Mouse (Mus musculus) ES-CJ7 (cell line): ENCODE measurements around the gene Zfp768.
"Not testable (repeated sequence)": the region's sequence is repeated elsewhere in the genome, so short reads cannot be mapped to it uniquely, and the experiment has no call there.

Source experiments
- DNase-seq: peaks from one replicate; pipeline ENCODE4 v3.0.0; 2011; ENCODE audit warnings: low read depth, low spot score

Zfp768 gene

GRCm38 (mm10) chr7:127345512-127346325 is at the start of gene Zfp768:
Gene Zfp768 (minus strand): TSS chr7:127345589.
- peak; percentile 92 for DNase-seq

GRCm38 (mm10) chr7:127393944-127394333 is 48.5 kb upstream of the Zfp768 start:
- DNase-seq, result no peak

DNA sequence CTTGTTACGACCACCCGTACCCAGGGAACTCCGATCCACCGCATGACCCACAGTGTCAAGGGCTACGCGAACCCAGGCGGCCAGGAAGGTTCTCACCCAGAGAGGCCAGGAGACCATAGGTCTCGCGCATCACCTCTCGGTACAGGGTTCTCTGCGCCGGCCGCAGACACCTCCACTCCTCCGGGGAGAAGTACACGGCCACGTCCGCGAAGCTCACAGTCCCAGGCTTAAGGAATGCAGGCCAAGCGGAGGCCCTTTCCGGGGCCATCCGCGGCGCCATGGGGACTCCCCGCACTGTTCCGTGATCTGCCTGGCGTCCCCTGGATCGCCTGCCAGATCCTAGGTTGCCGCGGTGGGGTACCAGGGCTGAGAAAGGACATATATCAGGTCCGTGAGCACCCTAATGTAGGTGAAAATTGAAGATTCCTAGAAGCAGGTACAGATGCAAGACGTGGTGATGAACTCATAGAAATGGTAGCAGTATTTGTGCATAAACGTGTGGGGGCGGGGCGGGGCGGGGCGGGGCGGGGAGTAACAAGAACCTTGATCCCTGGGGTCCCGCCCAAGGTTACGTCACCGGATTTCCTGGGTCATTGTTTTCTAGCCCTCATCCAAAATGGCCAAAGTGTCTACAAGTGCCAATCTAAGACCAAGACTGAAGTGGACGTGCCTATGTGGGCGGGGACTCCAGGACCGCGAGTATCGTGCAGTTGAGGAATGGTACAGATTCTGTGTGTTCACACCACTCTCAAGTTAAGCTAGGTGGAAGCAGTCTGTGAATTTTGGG is 48.0 kb upstream of the Zfp768 start, which contains the start of gene E430018J23Rik:
Gene E430018J23Rik, minus strand, starts transcription at position 473 of the 787 bp plus-strand sequence.
- DNase-seq, result peak; percentile 99

- no peak for DNase-seq
Observed at GRCm38 (mm10) chr7:127392251-127392824, 46.9 kb upstream of the Zfp768 start.

DNA sequence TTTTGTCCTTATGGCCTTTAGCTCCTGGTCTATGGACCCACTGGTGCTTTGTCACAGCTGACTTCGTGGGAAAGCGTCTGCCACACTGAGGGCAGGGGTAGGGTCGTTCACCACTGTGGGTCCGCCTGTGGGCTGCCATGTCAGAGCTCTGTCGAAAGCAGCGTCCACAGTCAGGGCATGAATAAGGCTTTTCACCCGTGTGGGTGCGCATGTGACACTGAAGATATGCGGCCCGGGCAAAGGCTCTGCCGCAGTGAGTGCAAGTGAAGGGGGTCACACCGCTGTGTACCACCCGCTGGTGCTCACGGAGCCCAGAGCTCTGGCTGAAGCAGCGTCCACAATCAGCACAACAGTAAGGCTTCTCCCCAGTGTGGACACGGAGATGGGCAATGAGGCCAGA is 46.1 kb upstream of the Zfp768 start:
- DNase-seq, result no peak

- DNase-seq, result no peak
Observed at GRCm38 (mm10) chr7:127390306-127390705, 44.9 kb upstream of the Zfp768 start.

DNA sequence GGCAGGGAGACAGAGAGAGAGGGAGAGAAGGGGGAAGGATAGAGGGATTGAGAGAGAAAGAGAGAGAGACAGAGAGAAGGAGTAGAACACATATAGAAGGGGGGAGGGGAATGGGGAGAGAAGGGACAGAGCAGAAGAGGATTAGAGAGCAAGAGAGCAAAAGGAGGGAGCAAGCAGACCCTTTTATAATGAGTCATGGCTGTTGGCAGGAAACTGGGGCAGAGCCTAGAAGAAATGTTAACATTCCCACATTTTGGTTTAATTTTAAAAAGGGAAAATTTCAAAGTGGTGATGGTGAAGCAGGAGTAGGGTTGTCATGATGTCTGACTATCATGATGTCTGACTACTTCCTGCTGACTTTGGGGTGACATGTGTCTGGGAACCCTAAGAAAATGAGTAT is 42.8 kb upstream of the Zfp768 start:
- not testable (repeated sequence) for DNase-seq

- peak; percentile 96 for DNase-seq
Observed at GRCm38 (mm10) chr7:127386641-127387392, 41.4 kb upstream of the Zfp768 start, which contains the start of gene 9130019O22Rik. Gene 9130019O22Rik (minus strand): TSS chr7:127387166.

DNA sequence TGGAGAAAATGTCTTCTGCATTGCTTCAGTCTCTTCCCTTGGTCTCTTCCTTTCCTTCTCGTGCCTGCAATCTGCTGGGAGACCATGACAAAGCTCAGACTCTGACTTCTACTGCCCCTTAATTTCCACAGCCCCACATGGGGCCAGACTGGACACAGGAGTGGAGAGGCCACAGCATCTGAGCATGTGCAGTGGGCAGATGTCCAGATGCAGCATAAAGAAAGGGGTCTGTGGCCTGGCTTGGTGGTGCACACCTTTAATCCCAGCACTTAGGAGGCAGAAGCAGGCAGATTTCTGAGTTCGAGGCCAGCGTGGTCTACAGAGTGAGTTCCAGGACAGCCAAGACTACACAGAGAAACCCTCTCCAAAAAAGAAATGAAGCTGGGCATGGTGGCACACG is 40.2 kb upstream of the Zfp768 start:
- DNase-seq, result not testable (repeated sequence)

DNA sequence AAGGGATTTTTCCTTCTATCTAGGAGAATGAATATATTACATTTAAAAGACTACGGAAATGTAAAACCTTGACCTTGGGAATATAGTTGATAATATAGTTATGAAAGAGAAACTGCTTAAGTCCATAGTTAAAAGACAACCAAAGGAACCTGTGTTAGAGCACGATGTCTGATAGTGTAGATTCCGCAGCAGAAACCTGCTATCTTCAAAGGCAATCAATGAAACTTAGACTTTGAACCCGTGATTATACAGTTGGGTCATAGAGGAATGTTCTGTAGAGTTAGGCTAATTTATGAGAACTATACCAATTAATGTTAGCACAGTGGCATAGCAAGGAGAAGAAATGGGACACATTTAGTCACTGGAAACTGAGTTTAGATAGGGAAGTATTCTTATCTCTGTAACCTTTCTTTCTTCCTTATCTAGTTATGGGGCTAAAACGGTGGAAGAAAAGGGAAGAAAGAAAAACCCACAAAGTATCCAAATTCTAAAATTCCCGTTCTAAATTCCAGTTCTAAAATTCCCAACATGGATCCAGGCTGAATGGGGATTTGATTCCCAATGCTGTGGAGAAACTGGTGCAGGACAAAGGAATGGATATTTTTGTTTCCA is 33.0 kb upstream of the Zfp768 start:
- DNase-seq, result no peak

- peak; percentile 99 for DNase-seq
Observed at GRCm38 (mm10) chr7:127375271-127376245, 30.2 kb upstream of the Zfp768 start, which contains the start of gene Zfp747. Gene Zfp747 (minus strand): TSS chr7:127376050.

DNA sequence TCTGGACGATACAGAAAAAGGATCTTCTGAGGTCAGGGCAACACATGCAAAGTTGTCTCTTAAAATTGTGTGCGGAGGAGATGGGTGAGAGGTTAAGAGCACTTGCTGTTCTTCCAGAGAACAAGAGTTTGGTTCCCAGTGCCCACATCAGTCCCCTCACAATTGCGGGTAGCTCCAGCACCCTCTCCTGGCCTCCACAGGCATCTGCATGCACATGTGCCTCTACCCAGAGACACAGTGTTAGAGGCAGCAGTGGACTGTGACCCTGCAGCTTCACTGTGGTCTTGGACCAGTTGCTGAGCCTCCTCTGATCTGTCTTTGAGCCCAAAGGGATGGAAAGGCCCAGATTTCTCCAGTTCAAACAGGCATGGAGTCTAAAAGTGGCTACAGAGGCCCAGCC is 26.5 kb upstream of the Zfp768 start:
- DNase-seq, result peak; percentile 41

DNA sequence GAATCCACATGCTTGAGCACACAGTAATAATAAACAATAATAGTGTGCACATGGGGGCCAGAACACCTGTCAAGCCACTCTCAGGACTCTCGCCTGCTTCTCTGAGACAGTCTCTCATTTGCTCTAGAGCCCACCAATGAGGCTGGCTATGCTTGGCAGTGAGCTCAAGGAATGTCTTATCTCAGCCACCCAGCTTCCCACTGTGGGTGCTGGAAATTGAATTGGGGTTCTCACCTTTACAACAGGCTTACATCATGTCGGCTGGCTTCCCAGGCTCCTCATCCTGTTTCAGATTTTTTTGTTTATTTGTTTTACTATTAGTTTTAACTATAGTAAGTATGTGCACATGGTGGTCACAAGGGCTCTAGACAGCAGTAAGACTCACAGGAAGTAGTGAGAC is 25.8 kb upstream of the Zfp768 start:
- DNase-seq, result no peak

DNA sequence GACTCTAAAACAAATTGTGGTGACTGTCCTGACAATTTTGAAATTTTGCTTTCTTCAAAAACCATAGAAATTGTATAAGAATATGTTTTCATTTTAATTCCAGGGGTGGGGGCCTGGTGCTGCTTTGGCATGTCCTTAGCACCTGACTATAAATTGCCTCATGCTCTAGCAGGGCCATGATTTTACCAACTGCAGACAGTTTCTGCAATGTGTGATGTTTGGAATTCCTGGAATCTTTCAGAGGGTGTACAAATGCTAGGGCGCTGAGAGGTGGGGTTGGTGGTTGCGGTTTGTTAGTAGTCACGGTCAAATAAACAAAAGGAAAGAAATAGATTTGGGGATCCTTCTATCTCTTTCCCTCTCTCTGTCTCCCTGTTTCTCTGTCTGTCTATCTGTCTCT is 20.9 kb upstream of the Zfp768 start:
- no peak for DNase-seq

DNA sequence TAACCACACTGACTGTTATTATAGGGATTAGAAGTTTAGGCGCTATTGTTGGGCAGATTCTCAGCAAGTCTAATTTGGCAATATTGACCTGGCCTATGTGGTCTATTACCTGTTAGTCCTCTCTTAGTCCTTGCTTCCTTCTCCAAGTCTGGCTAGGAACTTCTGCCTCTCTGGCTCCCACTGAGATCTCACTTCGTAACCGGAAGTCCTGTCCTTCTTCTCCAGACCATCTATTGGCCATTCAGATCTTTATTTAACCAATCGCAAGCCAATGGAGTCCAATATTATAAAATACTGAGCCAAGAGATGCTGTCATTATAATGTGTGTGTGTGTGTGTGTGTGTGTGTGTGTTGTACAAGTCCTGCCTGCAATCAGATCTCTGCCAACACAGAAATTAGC is 18.8 kb upstream of the Zfp768 start:
- no peak for DNase-seq

GRCm38 (mm10) chr7:127363475-127363921 is 18.1 kb upstream of the Zfp768 start:
- DNase-seq, result no peak

- DNase-seq, result peak; percentile 51
Observed at GRCm38 (mm10) chr7:127362418-127362817, 17.0 kb upstream of the Zfp768 start.

DNA sequence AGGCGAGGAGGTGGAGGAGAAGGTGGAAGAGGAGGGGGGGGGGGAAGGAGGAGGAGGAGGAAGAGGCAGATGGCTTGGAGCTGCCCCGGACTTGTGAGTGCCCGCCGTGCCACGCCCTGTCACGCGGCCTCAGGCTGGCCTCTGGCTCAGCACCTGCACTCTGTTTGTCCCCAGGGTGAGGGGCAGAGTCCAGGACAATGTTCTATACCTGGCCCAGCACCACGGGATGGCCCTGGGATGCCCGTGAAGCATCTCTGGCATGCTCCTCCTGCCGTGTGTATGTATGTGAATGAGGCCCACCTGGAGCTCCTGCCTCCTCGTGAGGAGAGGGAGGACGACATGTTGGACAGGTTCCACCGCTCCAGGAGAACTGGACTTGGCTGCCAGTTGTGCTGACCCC is 16.1 kb upstream of the Zfp768 start:
- no peak for DNase-seq

DNA sequence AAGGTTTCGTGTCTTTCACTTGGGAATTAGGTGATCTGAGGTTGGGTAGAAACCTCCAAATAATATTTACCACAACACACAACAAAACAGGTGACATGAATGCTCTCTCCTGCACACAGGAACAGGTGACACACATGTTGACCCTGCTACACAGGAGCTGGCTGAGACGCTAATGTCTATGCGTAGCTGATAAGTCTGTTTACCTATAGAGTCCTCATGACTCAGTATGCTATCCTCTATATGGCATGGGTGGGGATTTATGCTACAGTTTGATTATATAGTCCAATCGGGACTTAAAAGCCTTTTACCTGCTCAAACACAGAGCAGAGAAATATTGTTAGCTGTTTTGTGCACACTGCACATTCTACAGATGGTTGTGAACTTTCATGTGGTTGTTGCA is 14.9 kb upstream of the Zfp768 start:
- no peak for DNase-seq

GRCm38 (mm10) chr7:127358472-127358871 is 13.1 kb upstream of the Zfp768 start:
- DNase-seq, result no peak
